Mouse (Mus musculus): ENCODE results near the gene Tmem248.

Tmem248 gene

GRCm38 (mm10) chr5:130216781-130217180 lies at the start of gene Tmem248:
TSS of gene Tmem248 (plus strand) at chr5:130217081.
- DNase-seq (ENCODE audit: low spot score), result no peak

- no peak for DNase-seq (ENCODE audit: low spot score)
Observed at GRCm38 (mm10) chr5:130169109-130169508, 47.8 kb upstream of the Tmem248 start.

- no peak for DNase-seq (ENCODE audit: low spot score)
Observed at GRCm38 (mm10) chr5:130170666-130171422, 46.0 kb upstream of the Tmem248 start.

- peak; percentile 93 for DNase-seq (ENCODE audit: low spot score)
Observed at GRCm38 (mm10) chr5:130171423-130171954, 45.4 kb upstream of the Tmem248 start, which contains the start of gene Rabgef1. TSS of gene Rabgef1 (plus strand) at chr5:130171798.

- peak; percentile 34 for DNase-seq (ENCODE audit: low spot score)
Observed at GRCm38 (mm10) chr5:130171956-130172601, 44.8 kb upstream of the Tmem248 start.

GRCm38 (mm10) chr5:130173012-130173411 lies 43.9 kb upstream of the Tmem248 start:
- DNase-seq (ENCODE audit: low spot score), result no peak

- DNase-seq (ENCODE audit: low spot score), result no peak
Observed at GRCm38 (mm10) chr5:130177871-130178270, 39.0 kb upstream of the Tmem248 start.

- no peak for DNase-seq (ENCODE audit: low spot score)
Observed at GRCm38 (mm10) chr5:130180362-130180761, 36.5 kb upstream of the Tmem248 start.

- DNase-seq (ENCODE audit: low spot score), result no peak
Observed at GRCm38 (mm10) chr5:130181740-130182540, 34.9 kb upstream of the Tmem248 start.

GRCm38 (mm10) chr5:130182541-130182821 lies 34.4 kb upstream of the Tmem248 start:
- no peak for DNase-seq (ENCODE audit: low spot score)

GRCm38 (mm10) chr5:130184193-130184856 lies 32.6 kb upstream of the Tmem248 start:
- no peak for DNase-seq (ENCODE audit: low spot score)

- no peak for DNase-seq (ENCODE audit: low spot score)
Observed at GRCm38 (mm10) chr5:130185312-130185711, 31.6 kb upstream of the Tmem248 start.

GRCm38 (mm10) chr5:130187383-130187782 lies 29.5 kb upstream of the Tmem248 start:
- no peak for DNase-seq (ENCODE audit: low spot score)

GRCm38 (mm10) chr5:130190909-130191308 lies 26.0 kb upstream of the Tmem248 start:
- no peak for DNase-seq (ENCODE audit: low spot score)

- no peak for DNase-seq (ENCODE audit: low spot score)
Observed at GRCm38 (mm10) chr5:130191865-130192264, 25.0 kb upstream of the Tmem248 start.

- DNase-seq (ENCODE audit: low spot score), result no peak
Observed at GRCm38 (mm10) chr5:130192356-130192944, 24.4 kb upstream of the Tmem248 start.

GRCm38 (mm10) chr5:130193760-130194159 lies 23.1 kb upstream of the Tmem248 start:
- no peak for DNase-seq (ENCODE audit: low spot score)

- no peak for DNase-seq (ENCODE audit: low spot score)
Observed at GRCm38 (mm10) chr5:130196307-130196706, 20.6 kb upstream of the Tmem248 start.

GRCm38 (mm10) chr5:130197454-130197853 lies 19.4 kb upstream of the Tmem248 start:
- no peak for DNase-seq (ENCODE audit: low spot score)

- no peak for DNase-seq (ENCODE audit: low spot score)
Observed at GRCm38 (mm10) chr5:130197981-130198380, 18.9 kb upstream of the Tmem248 start.

- DNase-seq (ENCODE audit: low spot score), result no peak
Observed at GRCm38 (mm10) chr5:130200233-130201029, 16.4 kb upstream of the Tmem248 start.
